Mouse (Mus musculus): ENCODE data around the gene Cebpg. TPM values are rescaled to one million over a fixed set of nuclear protein-coding genes. Genes with fewer than 3 reads are reported as not detected.

The Cebpg gene
- polyA plus RNA-seq (2014; fragmentation: Nextera tagmentation; extraction: Ambion mirVana), result 38.6 and 41.7 TPM in 2 replicates

DNA sequence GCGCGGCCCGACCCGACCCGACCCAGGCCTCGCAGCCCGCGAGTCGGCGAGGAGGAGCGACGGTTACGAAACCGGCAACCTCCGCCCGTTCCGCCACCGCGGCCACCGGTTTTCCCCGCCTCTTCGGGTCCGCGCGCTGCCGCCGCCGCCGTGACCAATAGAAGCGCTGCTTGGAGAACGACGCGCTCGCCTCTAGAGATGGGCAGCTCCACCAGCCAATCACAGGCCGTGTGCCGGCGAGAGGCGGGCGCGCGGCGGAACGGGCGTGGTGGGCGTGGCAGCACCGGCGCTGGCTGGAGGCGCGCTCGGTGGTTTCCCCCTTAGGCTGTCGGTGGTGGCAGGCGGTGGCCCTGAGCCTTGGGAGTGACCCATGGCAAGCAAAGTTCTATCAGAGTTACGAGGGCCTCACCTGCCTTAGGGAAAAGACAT, at the start of gene Cebpg:
Gene Cebpg (minus strand): TSS at position 138 of the 429 bp plus-strand sequence.
- H3K4me3 ChIP-seq (ENCODE audit: low read depth, low read length), result peak within 1 kb of the TSS; percentile 89
- peak; percentile 99 for ATAC-seq (ENCODE audit: insufficient read depth)
- no peaks in the 10 kb centered on the region for H3K9me3 ChIP-seq (ENCODE audit: low read depth, low read length)
- peak; percentile 97 for DNase-seq
- H3K27me3 ChIP-seq (ENCODE audit: insufficient read depth, low read length), result no peaks in the 10 kb centered on the region
- H3K4me1 ChIP-seq (ENCODE audit: insufficient read depth), result peaks cover 8% of the 10 kb centered on the region
- WGBS, result under 1% methylated on average over 46 of the region's 53 CpGs
- H3K4me2 ChIP-seq, result peak within 1 kb of the TSS; percentile 93
- H3K27ac ChIP-seq (ENCODE audit: low read depth), result peak within 1 kb of the TSS; percentile 81
- TF ChIP-seq CTCF (IDR thresholded peaks at IDR 0.05; ENCODE audit: low read depth), result no peak
- H3K9ac ChIP-seq, result peak within 1 kb of the TSS; percentile 87
- no peaks in the 10 kb centered on the region for H3K36me3 ChIP-seq (ENCODE audit: insufficient read depth)

DNA sequence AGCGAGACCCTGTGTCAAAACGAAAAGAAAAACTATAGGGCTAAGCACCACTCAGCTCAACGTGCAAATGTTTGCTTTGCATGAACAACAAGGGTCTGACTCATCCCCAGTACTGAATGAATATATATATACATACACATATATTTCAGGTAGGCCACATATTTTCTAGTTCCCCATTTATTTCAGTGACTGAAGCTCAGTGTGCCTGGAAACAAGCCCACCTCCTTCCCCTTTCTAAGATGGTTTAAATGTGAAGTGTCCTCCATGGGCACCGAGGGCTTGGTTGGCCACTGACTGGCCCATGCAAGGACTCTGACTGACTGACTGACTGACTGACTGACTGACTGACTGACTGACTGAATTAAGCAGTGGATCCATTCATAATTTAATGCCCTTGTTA, 43.2 kb upstream of the Cebpg start:
- Histone ChIP-seq H3K4me1 (ENCODE audit: insufficient read depth) (no peaks in the 10 kb centered on the region), H3K9me3 (ENCODE audit: low read depth, low read length) (no peaks in the 10 kb centered on the region), H3K4me3 (ENCODE audit: low read depth, low read length) (no peak overlapping the region), H3K27me3 (ENCODE audit: insufficient read depth, low read length) (no peaks in the 10 kb centered on the region), H3K36me3 (ENCODE audit: insufficient read depth) (no peaks in the 10 kb centered on the region), H3K27ac (ENCODE audit: low read depth) (no peak overlapping the region), H3K9ac (no peak overlapping the region), H3K4me2 (no peak overlapping the region)
- no peak for DNase-seq
- no peak for ATAC-seq (ENCODE audit: insufficient read depth)
- TF ChIP-seq CTCF (IDR thresholded peaks at IDR 0.05; ENCODE audit: low read depth), result no peak
- WGBS, result 64% methylated on average over 4 of the region's 4 CpGs

DNA sequence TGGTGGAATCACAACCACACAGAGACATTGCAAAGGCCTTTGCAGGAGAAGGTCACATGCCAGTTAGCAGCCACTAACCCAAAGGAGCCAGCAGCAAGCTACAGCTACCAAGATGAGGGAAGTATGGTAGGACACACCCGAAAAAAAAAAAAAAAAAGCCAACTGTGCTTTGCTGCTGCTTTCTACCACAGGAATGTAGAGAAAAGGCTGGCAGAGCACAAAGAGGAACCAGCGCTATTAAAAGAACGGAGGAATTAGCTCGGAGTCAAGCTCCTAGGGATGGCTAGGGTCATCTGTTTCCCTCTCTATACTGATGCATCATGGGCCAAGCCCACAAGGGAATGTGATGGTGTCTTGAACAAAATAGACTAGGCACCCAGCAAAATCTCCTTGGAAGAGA, 42.4 kb upstream of the Cebpg start:
- no peak overlapping the region for H3K9ac ChIP-seq
- WGBS, result 81% methylated on average over 4 of the region's 4 CpGs
- H3K27ac ChIP-seq (ENCODE audit: low read depth), result no peak overlapping the region
- no peak for ATAC-seq (ENCODE audit: insufficient read depth)
- DNase-seq, result no peak
- no peak for TF ChIP-seq CTCF (IDR thresholded peaks at IDR 0.05; ENCODE audit: low read depth)
- no peak overlapping the region for H3K4me2 ChIP-seq
- no peaks in the 10 kb centered on the region for H3K4me1 ChIP-seq (ENCODE audit: insufficient read depth)
- H3K36me3 ChIP-seq (ENCODE audit: insufficient read depth), result no peaks in the 10 kb centered on the region
- H3K9me3 ChIP-seq (ENCODE audit: low read depth, low read length), result no peaks in the 10 kb centered on the region
- no peaks in the 10 kb centered on the region for H3K27me3 ChIP-seq (ENCODE audit: insufficient read depth, low read length)
- no peak overlapping the region for H3K4me3 ChIP-seq (ENCODE audit: low read depth, low read length)

DNA sequence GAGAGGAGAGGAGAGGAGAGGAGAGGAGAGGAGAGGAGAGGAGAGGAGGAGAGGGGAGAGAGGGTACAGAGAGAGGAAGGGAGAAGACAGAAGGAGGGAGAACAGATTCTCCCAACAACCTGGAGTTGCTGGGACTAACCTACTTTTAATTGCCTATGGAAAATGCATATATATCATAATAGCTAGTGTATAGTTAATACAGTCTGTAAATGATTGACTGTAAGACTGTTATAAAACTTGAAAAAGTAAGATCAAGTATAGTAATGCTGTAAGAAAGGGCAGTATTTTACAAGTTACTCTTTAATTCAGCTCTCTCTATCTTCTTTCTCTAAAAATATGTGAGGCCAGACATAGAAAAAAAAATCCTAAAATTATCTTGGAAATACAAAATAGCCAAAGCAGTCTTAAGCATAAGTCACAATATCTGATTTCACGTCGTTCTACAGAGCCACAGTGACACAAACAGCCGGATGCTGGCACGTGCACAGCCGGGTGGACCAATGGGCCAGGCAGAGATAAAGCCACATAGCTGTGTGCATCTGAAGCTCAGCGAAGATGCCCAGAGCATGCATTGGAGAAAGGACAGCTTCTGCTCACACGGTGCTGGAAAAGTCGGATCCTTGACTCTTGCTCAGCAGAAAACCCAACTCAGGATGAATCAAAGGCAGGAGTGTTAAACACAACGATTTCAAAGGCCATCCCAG, 38.8 kb upstream of the Cebpg start:
- Histone ChIP-seq H3K4me2 (no peak overlapping the region), H3K27ac (ENCODE audit: low read depth) (no peak overlapping the region), H3K36me3 (ENCODE audit: insufficient read depth) (no peaks in the 10 kb centered on the region), H3K4me3 (ENCODE audit: low read depth, low read length) (no peak overlapping the region), H3K27me3 (ENCODE audit: insufficient read depth, low read length) (no peaks in the 10 kb centered on the region), H3K9ac (no peak overlapping the region), H3K4me1 (ENCODE audit: insufficient read depth) (no peaks in the 10 kb centered on the region), H3K9me3 (ENCODE audit: low read depth, low read length) (no peaks in the 10 kb centered on the region)
- no peak for TF ChIP-seq CTCF (IDR thresholded peaks at IDR 0.05; ENCODE audit: low read depth)
- DNase-seq, result no peak
- no peak for ATAC-seq (ENCODE audit: insufficient read depth)
- 71% methylated on average over 9 of the region's 9 CpGs for WGBS

DNA sequence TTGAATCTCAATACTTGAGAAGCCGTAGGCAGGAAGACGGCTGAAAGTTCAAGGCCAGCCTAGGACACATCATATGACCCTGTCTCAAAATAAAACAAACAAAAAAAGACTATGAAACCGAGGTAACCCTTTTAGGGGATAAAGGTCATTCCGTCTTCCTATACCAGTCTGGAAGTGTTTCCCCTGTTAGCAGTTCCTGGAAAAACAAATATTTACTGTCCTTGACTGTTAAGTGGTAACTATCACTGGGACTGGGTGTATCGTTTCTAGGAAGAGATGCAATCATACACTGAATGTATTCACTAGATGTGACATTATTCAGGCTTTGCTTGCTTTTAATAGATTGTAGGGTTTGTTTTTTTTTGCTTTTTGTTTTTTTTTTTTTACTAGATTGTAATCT, 34.2 kb upstream of the Cebpg start:
- no peak overlapping the region for H3K4me2 ChIP-seq
- H3K27ac ChIP-seq (ENCODE audit: low read depth), result no peak overlapping the region
- ATAC-seq (ENCODE audit: insufficient read depth) (no peak), DNase-seq (no peak)
- no peak overlapping the region for H3K4me3 ChIP-seq (ENCODE audit: low read depth, low read length)
- H3K4me1 ChIP-seq (ENCODE audit: insufficient read depth), result 0 out of 2 replicates have a peak, but pooled peaks cover 3% of the 10 kb centered on the region
- no peaks in the 10 kb centered on the region for H3K9me3 ChIP-seq (ENCODE audit: low read depth, low read length)
- no peaks in the 10 kb centered on the region for H3K36me3 ChIP-seq (ENCODE audit: insufficient read depth)
- 44% methylated on average over 5 of the region's 5 CpGs for WGBS
- no peak overlapping the region for H3K9ac ChIP-seq
- no peak for TF ChIP-seq CTCF (IDR thresholded peaks at IDR 0.05; ENCODE audit: low read depth)
- peaks cover 5% of the 10 kb centered on the region; the same call in 1 of the 2 replicates for H3K27me3 ChIP-seq (ENCODE audit: insufficient read depth, low read length)

DNA sequence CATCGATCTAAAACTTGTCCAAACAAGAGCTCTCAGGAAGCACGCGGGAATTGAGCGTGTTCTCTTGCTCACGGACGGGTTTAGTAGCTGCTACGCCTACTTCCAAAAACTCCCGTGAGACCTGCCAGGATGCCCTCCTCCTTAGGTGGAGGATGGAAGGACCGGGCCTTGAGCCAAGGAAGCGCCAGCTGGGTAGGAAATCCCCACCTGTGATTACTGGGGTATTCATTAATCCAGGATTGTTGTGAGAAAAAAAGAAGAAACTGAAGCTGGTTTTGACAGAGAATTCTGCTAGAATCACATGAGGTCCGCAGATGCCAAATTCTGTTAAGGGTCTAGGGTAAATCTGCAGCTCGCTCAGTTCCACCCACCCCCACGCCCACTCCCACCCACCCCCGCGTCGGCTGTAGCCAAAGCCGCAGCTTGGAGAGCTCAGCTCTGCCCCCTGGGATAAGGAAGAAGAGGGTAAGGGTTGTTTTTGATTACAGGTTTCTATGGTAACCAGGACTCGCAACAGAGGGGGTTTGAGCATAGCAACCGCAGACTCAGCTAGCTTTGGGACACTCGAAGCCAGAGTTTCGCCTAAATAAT, 30.0 kb upstream of the Cebpg start:
- 1% methylated on average over 21 of the region's 21 CpGs for WGBS
- Histone ChIP-seq H3K27me3 (ENCODE audit: insufficient read depth, low read length) (peaks cover 5% of the 10 kb centered on the region; the same call in 1 of the 2 replicates), H3K4me1 (ENCODE audit: insufficient read depth) (0 out of 2 replicates have a peak, but pooled peaks cover 3% of the 10 kb centered on the region), H3K36me3 (ENCODE audit: insufficient read depth) (no peaks in the 10 kb centered on the region), H3K9me3 (ENCODE audit: low read depth, low read length) (no peaks in the 10 kb centered on the region), H3K27ac (ENCODE audit: low read depth) (peak overlapping the region; percentile 46; the same call in 1 of the 2 replicates), H3K9ac (no peak overlapping the region), H3K4me2 (peak overlapping the region; percentile 52), H3K4me3 (ENCODE audit: low read depth, low read length) (peak overlapping the region; percentile 9; the same call in 1 of the 2 replicates)
- TF ChIP-seq CTCF (IDR thresholded peaks at IDR 0.05; ENCODE audit: low read depth), result no peak
- DNase-seq (peak; percentile 55), ATAC-seq (ENCODE audit: insufficient read depth) (peak; percentile 43; the same call in 1 of the 2 replicates)

Measured in lung, embryonic 14.5 days (tissue).